Mouse (Mus musculus) myocyte (in vitro differentiated cells): ENCODE measurements around the gene Bcar3. TPM values are rescaled to one million over a fixed set of nuclear protein-coding genes. Genes with fewer than 3 reads are reported as not detected.
A peak's percentile ranks its signal among the peaks of the same experiment; 100 is the strongest.

Source experiments
- H3K27me3 ChIP-seq: one replicate; pipeline ENCODE4 v1.6.1; 2011; ENCODE audit not compliant: control insufficient read depth, insufficient read depth, insufficient read length
- H3K36me3 ChIP-seq: one replicate; pipeline ENCODE4 v1.6.1; 2011; ENCODE audit not compliant: control insufficient read depth, insufficient read depth
- H3K4me2 ChIP-seq: one replicate; pipeline ENCODE4 v1.6.1; 2011; ENCODE audit warnings: low read depth, control low read depth
- H3K4me3 ChIP-seq: one replicate; pipeline ENCODE4 v1.5.1; 2011; ENCODE audit warnings: mild to moderate bottlenecking, control low read depth, moderate library complexity
- H3K79me2 ChIP-seq: one replicate; pipeline ENCODE4 v1.6.1; 2011; ENCODE audit not compliant: control insufficient read depth, insufficient read depth
- H3ac ChIP-seq: one replicate; pipeline ENCODE4 v1.6.1; 2011; ENCODE audit not compliant: control insufficient read depth, insufficient read length
- CEBPB ChIP-seq: IDR thresholded peaks from 2 replicates; pipeline ENCODE4 v1.6.1; 2011; ENCODE audit warnings: mild to moderate bottlenecking, moderate library complexity; ENCODE audit not compliant: poor library complexity, insufficient read depth, severe bottlenecking
- E2F4 ChIP-seq: IDR thresholded peaks from one replicate; pipeline ENCODE4 v1.6.1; 2011; ENCODE audit warnings: mild to moderate bottlenecking, control low read depth, moderate library complexity; ENCODE audit not compliant: insufficient read depth
- MAX ChIP-seq: IDR thresholded peaks from one replicate; pipeline ENCODE4 v1.6.1; 2011; ENCODE audit warnings: low read depth, mild to moderate bottlenecking, control low read depth
- MYOD1 ChIP-seq, 3 experiments: IDR thresholded peaks; one replicate each; pipeline ENCODE4 v1.6.1; 2011; ENCODE audit warnings: control low read depth in 2 of 3, low read depth in 2 of 3, mild to moderate bottlenecking in 2 of 3, moderate library complexity in 1 of 3; ENCODE audit not compliant: insufficient read length in 2 of 3, control insufficient read depth in 1 of 3
- MYOG ChIP-seq, 3 experiments: IDR thresholded peaks; one replicate each; pipeline ENCODE4 v1.6.1; 2011; ENCODE audit warnings: control low read depth in 2 of 3, low read depth in 2 of 3, mild to moderate bottlenecking in 2 of 3; ENCODE audit not compliant: insufficient read length in 2 of 3, control insufficient read depth in 1 of 3, insufficient read depth in 1 of 3
- POLR2A ChIP-seq: IDR thresholded peaks from one replicate; pipeline ENCODE4 v1.6.1; 2011; ENCODE audit warnings: low read depth, mild to moderate bottlenecking, control low read depth, moderate library complexity; ENCODE audit not compliant: insufficient read length
- POLR2AphosphoS2 ChIP-seq: IDR thresholded peaks from one replicate; pipeline ENCODE4 v1.6.1; 2011; ENCODE audit warnings: low read depth, control low read depth; ENCODE audit not compliant: insufficient read length
- REST ChIP-seq: IDR thresholded peaks from one replicate; pipeline ENCODE4 v1.6.1; 2011; ENCODE audit warnings: mild to moderate bottlenecking, control low read depth, moderate library complexity; ENCODE audit not compliant: insufficient read depth, insufficient read length
- SRF ChIP-seq: IDR thresholded peaks from one replicate; pipeline ENCODE4 v1.6.1; 2011; ENCODE audit warnings: low read depth; ENCODE audit not compliant: control insufficient read depth, insufficient read length
- TCF12 ChIP-seq: IDR thresholded peaks from one replicate; pipeline ENCODE4 v1.6.1; 2011; ENCODE audit warnings: mild to moderate bottlenecking, control low read depth; ENCODE audit not compliant: poor library complexity, insufficient read depth, severe bottlenecking
- TCF3 ChIP-seq: IDR thresholded peaks from one replicate; pipeline ENCODE4 v1.6.1; 2011; ENCODE audit warnings: low read depth, control low read depth; ENCODE audit not compliant: insufficient read length
- USF1 ChIP-seq: IDR thresholded peaks from one replicate; pipeline ENCODE4 v1.6.1; 2011; ENCODE audit warnings: low read depth, mild to moderate bottlenecking, control low read depth, moderate library complexity
- polyA plus RNA-seq: library from polyadenylated mRNA; unstranded; fragments of >200 nt; fragmentation: generic; extraction: Trizol; gene quantifications from one replicate; pipeline ENCODE4 v1.2.1, GENCODE M21; 2012; ENCODE audit warnings: missing spikeins

Bcar3 gene
- polyA plus RNA-seq, 1 experiment, result 21.4 TPM

GRCm38 (mm10) chr3:122376412-122376831 lies 82.5 kb downstream of the Bcar3 start:
- Histone ChIP-seq H3K36me3 (no peaks in the 10 kb centered on the region), H3ac (no peak overlapping the region), H3K4me3 (no peak overlapping the region), H3K79me2 (no peaks in the 10 kb centered on the region), H3K27me3 (no peaks in the 10 kb centered on the region), H3K4me2 (peak overlapping the region; percentile 76)
- TF ChIP-seq MYOD1 (IDR thresholded peaks at IDR 0.05; ENCODE audit: control insufficient read depth in 1 of 3, insufficient read length in 2 of 3, low read depth in 2 of 3) (peak in 2 of 3 experiments; percentile 57 to 63), TCF12 (peak; percentile 4), SRF (no peak), MAX (no peak), MYOG (IDR thresholded peaks at IDR 0.05; ENCODE audit: control insufficient read depth in 1 of 3, insufficient read depth in 1 of 3, insufficient read length in 2 of 3, low read depth in 2 of 3) (peak in 2 of 3 experiments; percentile 19 to 66), TCF3 (no peak), POLR2AphosphoS2 (no peak)

- Histone ChIP-seq H3K79me2 (no peaks in the 10 kb centered on the region), H3K27me3 (no peaks in the 10 kb centered on the region), H3K36me3 (no peaks in the 10 kb centered on the region), H3K4me2 (peak overlapping the region; percentile 76), H3ac (no peak overlapping the region), H3K4me3 (no peak overlapping the region)
- no peak for TF ChIP-seq MAX
- TF ChIP-seq USF1, result peak; percentile 13
- peak in 1 of 3 experiments; percentile 29 for TF ChIP-seq MYOD1 (IDR thresholded peaks at IDR 0.05; ENCODE audit: control insufficient read depth in 1 of 3, insufficient read length in 2 of 3, low read depth in 2 of 3)
- peak in 1 of 3 experiments; percentile 25 for TF ChIP-seq MYOG (IDR thresholded peaks at IDR 0.05; ENCODE audit: control insufficient read depth in 1 of 3, insufficient read depth in 1 of 3, insufficient read length in 2 of 3, low read depth in 2 of 3)
These were observed 83.0 kb downstream of the Bcar3 start for GRCm38 (mm10) chr3:122376841-122377464.

GRCm38 (mm10) chr3:122378634-122379033 lies 84.7 kb downstream of the Bcar3 start:
- no peak for TF ChIP-seq POLR2AphosphoS2
- TF ChIP-seq MYOD1 (IDR thresholded peaks at IDR 0.05; ENCODE audit: control insufficient read depth in 1 of 3, insufficient read length in 2 of 3, low read depth in 2 of 3), result peak in 1 of 3 experiments; percentile 32
- no peak overlapping the region for H3K4me3 ChIP-seq
- no peak overlapping the region for H3ac ChIP-seq
- no peaks in the 10 kb centered on the region for H3K27me3 ChIP-seq
- no peaks in the 10 kb centered on the region for H3K36me3 ChIP-seq
- H3K79me2 ChIP-seq, result no peaks in the 10 kb centered on the region
- H3K4me2 ChIP-seq, result no peak overlapping the region

GRCm38 (mm10) chr3:122380776-122381175 lies 86.8 kb downstream of the Bcar3 start:
- Histone ChIP-seq H3K4me2 (no peak overlapping the region), H3K79me2 (no peaks in the 10 kb centered on the region), H3K4me3 (no peak overlapping the region), H3K27me3 (no peaks in the 10 kb centered on the region), H3ac (no peak overlapping the region), H3K36me3 (no peaks in the 10 kb centered on the region)
- TF ChIP-seq MAX (no peak), POLR2A (no peak), TCF3 (no peak), E2F4 (no peak), REST (no peak), USF1 (no peak), MYOG (IDR thresholded peaks at IDR 0.05; ENCODE audit: control insufficient read depth in 1 of 3, insufficient read depth in 1 of 3, insufficient read length in 2 of 3, low read depth in 2 of 3) (no peak), SRF (no peak), MYOD1 (IDR thresholded peaks at IDR 0.05; ENCODE audit: control insufficient read depth in 1 of 3, insufficient read length in 2 of 3, low read depth in 2 of 3) (no peak), POLR2AphosphoS2 (no peak)

GRCm38 (mm10) chr3:122381591-122381990 lies 87.7 kb downstream of the Bcar3 start:
- TF ChIP-seq TCF3, result no peak
- no peak for TF ChIP-seq POLR2A
- no peak for TF ChIP-seq MYOG (IDR thresholded peaks at IDR 0.05; ENCODE audit: control insufficient read depth in 1 of 3, insufficient read depth in 1 of 3, insufficient read length in 2 of 3, low read depth in 2 of 3)
- TF ChIP-seq MAX, result no peak
- TF ChIP-seq REST, result no peak
- Histone ChIP-seq H3K79me2 (no peaks in the 10 kb centered on the region), H3ac (no peak overlapping the region), H3K27me3 (no peaks in the 10 kb centered on the region), H3K4me3 (no peak overlapping the region), H3K4me2 (no peak overlapping the region), H3K36me3 (no peaks in the 10 kb centered on the region)

GRCm38 (mm10) chr3:122386444-122386843 lies 92.5 kb downstream of the Bcar3 start:
- H3K4me3 ChIP-seq, result no peak overlapping the region
- TF ChIP-seq POLR2A (no peak), CEBPB (no peak), E2F4 (no peak), MYOG (IDR thresholded peaks at IDR 0.05; ENCODE audit: control insufficient read depth in 1 of 3, insufficient read depth in 1 of 3, insufficient read length in 2 of 3, low read depth in 2 of 3) (no peak)
- no peak overlapping the region for H3K4me2 ChIP-seq
- no peaks in the 10 kb centered on the region for H3K27me3 ChIP-seq
- H3ac ChIP-seq, result no peak overlapping the region
- H3K79me2 ChIP-seq, result no peaks in the 10 kb centered on the region
- H3K36me3 ChIP-seq, result no peaks in the 10 kb centered on the region
